ENCODE assay signal across 29 mouse cellular contexts in genomic region chr17:86230141-86230633, GRCm38 (mm10).
DNase-seq lines count a peak whose midpoint lies in the region; ATAC-seq and TF ChIP-seq lines count a peak whose summit lies in the region.
"Had no signal": no experiment of that assay in that cellular context is flagged by ENCODE, and none has a peak within 500 bp of the region (broad histone marks: within the 10 kb centered on the region; RNA-seq: fewer than 3 reads in every experiment).

No protein-coding gene starts in this region.

- DNase-seq in heart, adult 11 months: peak; percentile 97
- DNase-seq in MEL (ENCODE audit: low read depth, low spot score) (no peak), adipocyte (ENCODE audit: low spot score) (no peak)
- DNase-seq in skeletal muscle tissue, adult 2 months (ENCODE audit: low read depth, low spot score): peak; percentile 51
- DNase-seq: adrenal gland, postnatal 14 days; B cell, adult 2 months; cerebellum, adult 18-20 months; cerebellum, postnatal 10 days; gastrocnemius, postnatal 14 days; heart, postnatal 4 days; kidney, adult 8-10 months; kidney, postnatal 4 days; layer of hippocampus, adult 9-11 months; lung, embryonic 14.5 days; lung, postnatal 14 days; right cerebral cortex, postnatal 4 days; thymus, postnatal 25 days had no signal

- no peak for TF ChIP-seq POLR2A in MEL (IDR thresholded peaks at IDR 0.05; ENCODE audit: control insufficient read depth in 1 of 2, insufficient read depth in 1 of 2, low read depth in 1 of 2, low read length in 2 of 2, poor library complexity in 1 of 2)

- no peak for ATAC-seq in heart, embryonic 12.5 days (ENCODE audit: insufficient number of reproducible peaks, low FRiP score)
- no peak for ATAC-seq in megakaryocyte, adult 5-6 weeks (ENCODE audit: poor library complexity, severe bottlenecking)
- ATAC-seq: forebrain, embryonic 15.5 days; intestine, embryonic 16.5 days had no signal

- no peaks in the 10 kb centered on the region for H3K27me3 ChIP-seq in heart, embryonic 12.5 days (replicated peaks)
- no peaks in the 10 kb centered on the region for H3K27me3 ChIP-seq in megakaryocyte, embryonic 14.5 days (replicated peaks)
- H3K27me3 ChIP-seq in MEL (ENCODE audit: control insufficient read depth in 1 of 2, insufficient read depth in 2 of 2, low read length in 2 of 2): no peaks in the 10 kb centered on the region
- H3K27me3 ChIP-seq: embryonic facial prominence, embryonic 13.5 days; forebrain, embryonic 15.5 days; hindbrain, embryonic 13.5 days; limb, embryonic 12.5 days; liver, embryonic 15.5 days; midbrain, embryonic 12.5 days had no signal

- no peak overlapping the region for H3K4me3 ChIP-seq in heart, embryonic 12.5 days
- H3K4me3 ChIP-seq in megakaryocyte, embryonic 14.5 days (replicated peaks): peak overlapping the region; percentile 39
- no peak overlapping the region for H3K4me3 ChIP-seq in MEL (ENCODE audit: control insufficient read depth in 1 of 2, insufficient read depth in 1 of 2, low read depth in 2 of 2, low read length in 2 of 2)
- H3K4me3 ChIP-seq: embryonic facial prominence, embryonic 13.5 days; forebrain, embryonic 10.5 days; forebrain, embryonic 15.5 days; hindbrain, embryonic 13.5 days; limb, embryonic 12.5 days; liver, embryonic 15.5 days; midbrain, embryonic 12.5 days had no signal

- no peak for TF ChIP-seq RAD21 in MEL (IDR thresholded peaks at IDR 0.05; ENCODE audit: low read depth, low read length)

- H3K36me3 ChIP-seq in heart, embryonic 12.5 days: no peaks in the 10 kb centered on the region
- peaks cover 34% of the 10 kb centered on the region for H3K36me3 ChIP-seq in megakaryocyte, embryonic 14.5 days (replicated peaks; ENCODE audit: low read length)
- H3K36me3 ChIP-seq in MEL (ENCODE audit: control insufficient read depth in 1 of 2, insufficient read depth in 2 of 2, low read length in 2 of 2): 0 out of 4 replicates have a peak, but pooled peaks cover 0 to 2% of the 10 kb centered on the region in 2 experiments
- H3K36me3 ChIP-seq: embryonic facial prominence, embryonic 13.5 days; forebrain, embryonic 10.5 days; forebrain, embryonic 15.5 days; hindbrain, embryonic 13.5 days; limb, embryonic 12.5 days; liver, embryonic 15.5 days; midbrain, embryonic 12.5 days had no signal

- peaks cover 5% of the 10 kb centered on the region; the same call in 1 of the 2 replicates for H3K9me3 ChIP-seq in heart, embryonic 12.5 days (replicated peaks)
- H3K9me3 ChIP-seq in megakaryocyte, embryonic 14.5 days: peaks cover 17% of the 10 kb centered on the region
- H3K9me3 ChIP-seq in MEL (replicated peaks; ENCODE audit: insufficient read depth, low read length): no peaks in the 10 kb centered on the region
- H3K9me3 ChIP-seq: embryonic facial prominence, embryonic 13.5 days; forebrain, embryonic 15.5 days; hindbrain, embryonic 13.5 days; liver, embryonic 15.5 days; midbrain, embryonic 12.5 days had no signal

- H3K4me1 ChIP-seq in heart, embryonic 12.5 days (replicated peaks): peaks cover 33% of the 10 kb centered on the region
- H3K4me1 ChIP-seq in megakaryocyte, embryonic 14.5 days: peaks cover 29% of the 10 kb centered on the region
- H3K4me1 ChIP-seq in MEL (ENCODE audit: control insufficient read depth in 1 of 2, insufficient read depth in 2 of 2, low read length in 2 of 2): no peaks in the 10 kb centered on the region; a peak in 1 of 4 replicates
- H3K4me1 ChIP-seq: forebrain, embryonic 10.5 days; liver, embryonic 15.5 days had no signal

- no peak overlapping the region for H3K4me2 ChIP-seq in heart, embryonic 12.5 days
- H3K4me2 ChIP-seq: embryonic facial prominence, embryonic 13.5 days; forebrain, embryonic 15.5 days; hindbrain, embryonic 13.5 days; limb, embryonic 12.5 days; liver, embryonic 15.5 days; lung, embryonic 14.5 days; midbrain, embryonic 12.5 days had no signal

- H3K27ac ChIP-seq in heart, embryonic 12.5 days (ENCODE audit: poor library complexity, severe bottlenecking): no peak overlapping the region
- no peak overlapping the region for H3K27ac ChIP-seq in MEL (ENCODE audit: control insufficient read depth, low read depth, low read length)
- H3K27ac ChIP-seq: embryonic facial prominence, embryonic 13.5 days; forebrain, embryonic 10.5 days; forebrain, embryonic 15.5 days; hindbrain, embryonic 13.5 days; kidney, postnatal 0 days; limb, embryonic 12.5 days; liver, embryonic 15.5 days; midbrain, embryonic 12.5 days had no signal

- no peak for TF ChIP-seq CTCF in MEL (IDR thresholded peaks at IDR 0.05 in 2 of 3, conservative IDR thresholded peaks at IDR 0.05 in 1 of 3; ENCODE audit: control insufficient read depth in 1 of 3, insufficient read depth in 1 of 3, low read depth in 2 of 3, low read length in 3 of 3, poor library complexity in 1 of 3, severe bottlenecking in 1 of 3)

- H3K79me2 ChIP-seq in MEL (ENCODE audit: control insufficient read depth, insufficient read depth, low read length, poor library complexity): no peaks in the 10 kb centered on the region

- WGBS in heart, embryonic 12.5 days: 87% methylated on average over 16 of the region's 16 CpGs

- peak in 1 of 2 experiments; percentile 48; a peak in 1 of 4 replicates for TF ChIP-seq EP300 in MEL (IDR thresholded peaks at IDR 0.05; ENCODE audit: low read depth in 1 of 2, low read length in 2 of 2)

- H3K9ac ChIP-seq in heart, embryonic 12.5 days: no peak overlapping the region
- no peak overlapping the region for H3K9ac ChIP-seq in MEL (ENCODE audit: control insufficient read depth, low read depth, low read length, poor library complexity, severe bottlenecking)
- H3K9ac ChIP-seq: embryonic facial prominence, embryonic 13.5 days; forebrain, embryonic 15.5 days; hindbrain, embryonic 13.5 days; limb, embryonic 12.5 days; liver, embryonic 15.5 days; lung, embryonic 14.5 days; midbrain, embryonic 12.5 days had no signal

TF ChIP-seq in MEL, 35 proteins besides CTCF, POLR2A, EP300 and RAD21:
- TF ChIP-seq USF1 (IDR thresholded peaks at IDR 0.05; ENCODE audit: low read depth, low read length) (peak; percentile 44; the same call in 1 of the 2 replicates), ETS1 (IDR thresholded peaks at IDR 0.05; ENCODE audit: low read depth, low read length) (no peak), NELFE (IDR thresholded peaks at IDR 0.05; ENCODE audit: low read depth, low read length) (no peak), KAT2A (conservative IDR thresholded peaks at IDR 0.05; ENCODE audit: low read depth, low read length) (no peak), SMC3 (IDR thresholded peaks at IDR 0.05; ENCODE audit: low read depth, low read length) (no peak), MAX (IDR thresholded peaks at IDR 0.05; ENCODE audit: low read length) (no peak), MEF2A (IDR thresholded peaks at IDR 0.05; ENCODE audit: extremely low read depth, insufficient replicate concordance, low read depth, low read length, poor library complexity, severe bottlenecking) (no peak), TCF12 (IDR thresholded peaks at IDR 0.05; ENCODE audit: low read depth, low read length) (no peak), GATA1 (IDR thresholded peaks at IDR 0.05; ENCODE audit: low read depth, low read length) (no peak), MYB (IDR thresholded peaks at IDR 0.05; ENCODE audit: low read depth, low read length) (peak; percentile 41; the same call in 1 of the 2 replicates)
TF ChIP-seq in MEL: peak in this region for 2.

Comparison
In these comparisons a context has a peak if more than half of its experiments do, and no peak if none do; other contexts are left out.
1. DNase-seq: peak in heart, adult 11 months (single experiment) and skeletal muscle tissue, adult 2 months (single experiment); none in MEL (single experiment) and adipocyte (single experiment).